Mouse (Mus musculus) MEL (cell line): ENCODE measurements around the gene Rock2.

Experiments used
- CHD2 ChIP-seq: IDR thresholded peaks from 2 replicates; pipeline ENCODE4 v1.6.1; 2011; ENCODE audit warnings: low read length, improper control_type of control experiment
- CTCF ChIP-seq, 3 experiments: IDR thresholded peaks in 2 of 3; conservative IDR thresholded peaks in 1 of 3; 2 replicates each; pipeline ENCODE4 v1.5.1; 2011 to 2012; ENCODE audit warnings: low read length in 3 of 3, low read depth in 2 of 3, mild to moderate bottlenecking in 2 of 3, improper control_type of control experiment in 1 of 3, inconsistent platforms in 1 of 3, mixed read lengths in 1 of 3, moderate library complexity in 1 of 3; ENCODE audit not compliant: control insufficient read depth in 1 of 3, insufficient read depth in 1 of 3, poor library complexity in 1 of 3, severe bottlenecking in 1 of 3
- ELF1 ChIP-seq: IDR thresholded peaks from 2 replicates; pipeline ENCODE4 v1.6.1; 2014; ENCODE audit warnings: low read depth, mild to moderate bottlenecking, inconsistent platforms, low read length, improper control_type of control experiment, moderate library complexity
- EP300 ChIP-seq, 2 experiments: IDR thresholded peaks; 2 replicates each; pipeline ENCODE4 v1.6.1; 2011; ENCODE audit warnings: improper control_type of control experiment in 2 of 2, low read length in 2 of 2, low read depth in 1 of 2, mild to moderate bottlenecking in 1 of 2
- GABPA ChIP-seq: IDR thresholded peaks from 2 replicates; pipeline ENCODE4 v1.6.1; 2012; ENCODE audit warnings: low read depth, mild to moderate bottlenecking, inconsistent platforms, low read length, improper control_type of control experiment, moderate library complexity
- GATA1 ChIP-seq: IDR thresholded peaks from 2 replicates; pipeline ENCODE4 v1.6.1; 2011; ENCODE audit warnings: low read depth, low read length, improper control_type of control experiment
- KAT2A ChIP-seq: conservative IDR thresholded peaks from 2 replicates; pipeline ENCODE4 v1.6.1; 2012; ENCODE audit warnings: low read depth, low read length, improper control_type of control experiment, inconsistent platforms
- MEF2A ChIP-seq: IDR thresholded peaks from 2 replicates; pipeline ENCODE4 v1.6.1; 2014; ENCODE audit warnings: low read depth, mild to moderate bottlenecking, inconsistent platforms, low read length, improper control_type of control experiment; ENCODE audit not compliant: poor library complexity, insufficient replicate concordance, severe bottlenecking; ENCODE audit errors: extremely low read depth
- POLR2A ChIP-seq, 2 experiments: IDR thresholded peaks; 2 replicates each; pipeline ENCODE4 v1.6.1; 2011 to 2012; ENCODE audit warnings: low read length in 2 of 2, mild to moderate bottlenecking in 2 of 2, control low read depth in 1 of 2, improper control_type of control experiment in 1 of 2, low read depth in 1 of 2, moderate library complexity in 1 of 2; ENCODE audit not compliant: control insufficient read depth in 1 of 2, insufficient read depth in 1 of 2, poor library complexity in 1 of 2
- RAD21 ChIP-seq: IDR thresholded peaks from 2 replicates; pipeline ENCODE4 v1.6.1; 2011; ENCODE audit warnings: mild to moderate bottlenecking, low read depth, low read length, improper control_type of control experiment
- RCOR1 ChIP-seq: IDR thresholded peaks from 2 replicates; pipeline ENCODE4 v1.6.1; 2012; ENCODE audit warnings: low read depth, mild to moderate bottlenecking, inconsistent platforms, low read length, improper control_type of control experiment
- SMC3 ChIP-seq: IDR thresholded peaks from 2 replicates; pipeline ENCODE4 v1.6.1; 2011; ENCODE audit warnings: low read depth, low read length, improper control_type of control experiment
- TCF12 ChIP-seq: IDR thresholded peaks from 2 replicates; pipeline ENCODE4 v1.6.1; 2014; ENCODE audit warnings: low read depth, mild to moderate bottlenecking, inconsistent platforms, low read length, improper control_type of control experiment, moderate library complexity

- no peak for TF ChIP-seq CHD2
- no peak for TF ChIP-seq CTCF (IDR thresholded peaks at IDR 0.05 in 2 of 3, conservative IDR thresholded peaks at IDR 0.05 in 1 of 3; ENCODE audit: control insufficient read depth in 1 of 3, insufficient read depth in 1 of 3, low read depth in 2 of 3, low read length in 3 of 3, poor library complexity in 1 of 3, severe bottlenecking in 1 of 3)
- TF ChIP-seq EP300 (IDR thresholded peaks at IDR 0.05; ENCODE audit: low read depth in 1 of 2, low read length in 2 of 2) = no peak
- TF ChIP-seq RAD21 = no peak
- TF ChIP-seq POLR2A (IDR thresholded peaks at IDR 0.05; ENCODE audit: control insufficient read depth in 1 of 2, insufficient read depth in 1 of 2, low read depth in 1 of 2, low read length in 2 of 2, poor library complexity in 1 of 2) = no peak
- no peak for TF ChIP-seq SMC3
- TF ChIP-seq KAT2A = no peak
- TF ChIP-seq GABPA = no peak
- no peak for TF ChIP-seq ELF1
- no peak for TF ChIP-seq MEF2A
- no peak for TF ChIP-seq TCF12
- TF ChIP-seq GATA1 = no peak
- TF ChIP-seq RCOR1 = no peak
These were observed 15.3 kb upstream of the Rock2 start for GRCm38 (mm10) chr12:16879369-16879768.
